Mouse (Mus musculus) hindbrain, postnatal 0 days (tissue): ENCODE measurements around the gene Tanc1. TPM values are rescaled to one million over a fixed set of nuclear protein-coding genes. Genes with fewer than 3 reads are reported as not detected.

ENCODE experiments used
- ATAC-seq: fragments of 200-750 bp; cut with Nextera tagmentation; 2 replicates; pipeline ENCODE4 v1.8.0; 2017; ENCODE audit warnings: mild to moderate bottlenecking, moderate TSS enrichment, moderate library complexity
- DNase-seq: peaks from one replicate; pipeline ENCODE4 v3.0.0-alpha.2; 2015; ENCODE audit warnings: low spot score
- H3K27ac ChIP-seq: fragments of 300-500 bp; sonication (generic); 2 replicates; pipeline ENCODE4 v1.5.1; 2014; ENCODE audit warnings: mild to moderate bottlenecking
- H3K27me3 ChIP-seq: fragments of 300-500 bp; sonication (generic); 2 replicates; pipeline ENCODE4 v1.6.1; 2014; ENCODE audit warnings: low read length, mixed read lengths; ENCODE audit not compliant: insufficient read depth
- H3K36me3 ChIP-seq: fragments of 300-500 bp; sonication (generic); 2 replicates; pipeline ENCODE4 v1.6.1; 2014; ENCODE audit warnings: low read length, mixed read lengths; ENCODE audit not compliant: insufficient read depth
- H3K4me1 ChIP-seq: fragments of 300-500 bp; sonication (generic); 2 replicates; pipeline ENCODE4 v1.6.1; 2014; ENCODE audit warnings: antibody characterized with exemption, low read length, mixed read lengths; ENCODE audit not compliant: insufficient read depth
- H3K4me2 ChIP-seq: fragments of 300-500 bp; sonication (generic); 2 replicates; pipeline ENCODE4 v1.6.1; 2014; ENCODE audit warnings: low read depth, mild to moderate bottlenecking, low read length, moderate library complexity, mixed read lengths
- H3K4me3 ChIP-seq: fragments of 300-500 bp; sonication (generic); 2 replicates; pipeline ENCODE4 v1.5.1; 2014; ENCODE audit warnings: low read length
- H3K9ac ChIP-seq: fragments of 300-500 bp; sonication (generic); replicated peaks from 2 replicates; pipeline ENCODE4 v1.6.1; 2014; ENCODE audit warnings: mild to moderate bottlenecking, low read length, moderate library complexity, mixed read lengths
- H3K9me3 ChIP-seq: fragments of 300-500 bp; sonication (generic); 2 replicates; pipeline ENCODE4 v1.6.1; 2016; ENCODE audit warnings: low read length, mixed read lengths
- CTCF ChIP-seq: IDR thresholded peaks from 2 replicates; pipeline ENCODE4 v1.5.1; 2016; ENCODE audit warnings: antibody characterized with exemption, control low read depth, low read depth
- WGBS: fragments of 180-500 bp; shearing (Covaris S2); extraction: QIAGEN DNeasy Blood & Tissue Kit; methylation state at CpG from one replicate; pipeline ENCODE4 v1.1.7; 2014; 5-methylcytosine and 5-hydroxymethylcytosine counted together
- polyA plus RNA-seq: library from polyadenylated mRNA; unstranded; fragments of >200 nt; fragmentation: Nextera tagmentation; extraction: Ambion mirVana; gene quantifications from 2 replicates; pipeline ENCODE4 v1.2.1, GENCODE M21; 2015
- total RNA-seq: library from RNA; depleted of rRNA; stranded (reverse); fragments of >200 nt; gene quantifications from 2 replicates; pipeline ENCODE4 v1.2.3, GENCODE M21; 2014

The Tanc1 gene
- total and polyA plus RNA-seq, 2 experiments from 2014 or later, result 4.2 to 12.1 TPM

GRCm38 (mm10) chr2:59870526-59870925 is 258.7 kb downstream of the Tanc1 start:
- no peak for DNase-seq
- 90% methylated on average over 6 of the region's 6 CpGs for whole genome bisulfite sequencing
- Histone ChIP-seq H3K9me3 (no peaks in the 10 kb centered on the region), H3K9ac (no peak overlapping the region), H3K4me3 (no peak overlapping the region), H3K36me3 (no peaks in the 10 kb centered on the region), H3K4me2 (no peak overlapping the region), H3K27me3 (no peaks in the 10 kb centered on the region), H3K4me1 (no peaks in the 10 kb centered on the region), H3K27ac (no peak overlapping the region)
- no peak for ATAC-seq
- no peak for TF ChIP-seq CTCF

DNA sequence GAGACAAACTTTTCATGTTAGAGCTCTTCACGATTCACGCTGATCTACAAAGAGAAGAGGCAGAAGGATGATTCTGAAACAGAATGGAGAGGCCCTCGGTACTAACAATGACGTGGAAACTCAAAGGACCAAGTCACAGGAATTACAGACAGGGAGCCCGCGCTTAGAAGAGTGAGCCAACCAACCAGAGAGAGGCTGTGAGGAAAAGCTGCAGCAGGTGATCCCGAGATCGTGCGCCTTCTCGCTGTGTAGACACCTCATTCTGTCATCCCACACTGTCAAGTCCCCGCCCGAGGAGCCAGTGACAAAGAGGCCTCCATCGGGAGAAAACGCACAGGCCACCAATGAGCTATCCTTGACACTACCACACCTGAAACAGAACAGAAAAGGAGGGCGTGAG is 264.6 kb downstream of the Tanc1 start:
- 93% methylated on average over 15 of the region's 15 CpGs for WGBS
- Histone ChIP-seq H3K4me2 (no peak overlapping the region), H3K4me3 (no peak overlapping the region), H3K4me1 (no peaks in the 10 kb centered on the region), H3K36me3 (no peaks in the 10 kb centered on the region), H3K9me3 (no peaks in the 10 kb centered on the region), H3K27ac (no peak overlapping the region), H3K9ac (no peak overlapping the region), H3K27me3 (no peaks in the 10 kb centered on the region)
- no peak for DNase-seq
- no peak for TF ChIP-seq CTCF
- ATAC-seq, result no peak

- no peaks in the 10 kb centered on the region for H3K36me3 ChIP-seq
- no peaks in the 10 kb centered on the region for H3K27me3 ChIP-seq
- ATAC-seq (no peak), DNase-seq (no peak)
- no peak overlapping the region for H3K27ac ChIP-seq
- no peak overlapping the region for H3K9ac ChIP-seq
- H3K4me3 ChIP-seq, result no peak overlapping the region
- no peaks in the 10 kb centered on the region for H3K9me3 ChIP-seq
- TF ChIP-seq CTCF, result no peak
- H3K4me1 ChIP-seq, result no peaks in the 10 kb centered on the region
- WGBS, result 81% methylated on average over 4 of the region's 4 CpGs
- H3K4me2 ChIP-seq, result no peak overlapping the region
These were observed 265.5 kb downstream of the Tanc1 start for GRCm38 (mm10) chr2:59877335-59877734.

GRCm38 (mm10) chr2:59878221-59878620 is 266.4 kb downstream of the Tanc1 start:
- ATAC-seq, result no peak
- no peak for TF ChIP-seq CTCF
- Histone ChIP-seq H3K27ac (no peak overlapping the region), H3K9me3 (no peaks in the 10 kb centered on the region), H3K36me3 (no peaks in the 10 kb centered on the region), H3K9ac (no peak overlapping the region), H3K4me2 (no peak overlapping the region), H3K4me3 (no peak overlapping the region), H3K4me1 (no peaks in the 10 kb centered on the region), H3K27me3 (no peaks in the 10 kb centered on the region)
- WGBS, result 75% methylated on average over 19 of the region's 19 CpGs
- no peak for DNase-seq

DNA sequence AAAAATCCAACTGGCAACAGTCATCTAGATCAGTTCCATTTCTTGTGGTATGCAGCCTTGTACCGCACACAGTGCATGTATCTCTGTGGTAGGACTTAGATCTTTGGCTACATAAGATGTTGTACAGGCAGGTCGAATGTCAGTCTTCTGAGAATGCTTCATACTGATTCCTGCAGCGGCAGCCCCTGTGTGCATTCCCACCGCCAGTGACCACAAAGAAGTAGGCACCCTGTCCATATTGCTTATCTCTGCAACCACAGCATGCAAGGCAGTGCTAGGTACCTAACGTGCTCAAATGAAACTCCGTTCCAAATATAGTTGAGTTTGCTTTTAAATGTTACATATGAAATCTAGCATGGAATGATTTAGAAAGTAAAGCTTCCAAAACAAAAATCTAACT is 269.6 kb downstream of the Tanc1 start:
- H3K4me2 ChIP-seq, result peak overlapping the region; percentile 77
- peak overlapping the region; percentile 65; the same call in 1 of the 2 replicates for H3K4me3 ChIP-seq
- H3K4me1 ChIP-seq, result no peaks in the 10 kb centered on the region
- 77% methylated on average over 6 of the region's 6 CpGs for WGBS
- H3K9ac ChIP-seq, result peak overlapping the region; percentile 57; the same call in 1 of the 2 replicates
- no peaks in the 10 kb centered on the region for H3K36me3 ChIP-seq
- no peak overlapping the region for H3K27ac ChIP-seq
- ATAC-seq (no peak), DNase-seq (no peak)
- no peak for TF ChIP-seq CTCF
- no peaks in the 10 kb centered on the region for H3K9me3 ChIP-seq
- H3K27me3 ChIP-seq, result no peaks in the 10 kb centered on the region

DNA sequence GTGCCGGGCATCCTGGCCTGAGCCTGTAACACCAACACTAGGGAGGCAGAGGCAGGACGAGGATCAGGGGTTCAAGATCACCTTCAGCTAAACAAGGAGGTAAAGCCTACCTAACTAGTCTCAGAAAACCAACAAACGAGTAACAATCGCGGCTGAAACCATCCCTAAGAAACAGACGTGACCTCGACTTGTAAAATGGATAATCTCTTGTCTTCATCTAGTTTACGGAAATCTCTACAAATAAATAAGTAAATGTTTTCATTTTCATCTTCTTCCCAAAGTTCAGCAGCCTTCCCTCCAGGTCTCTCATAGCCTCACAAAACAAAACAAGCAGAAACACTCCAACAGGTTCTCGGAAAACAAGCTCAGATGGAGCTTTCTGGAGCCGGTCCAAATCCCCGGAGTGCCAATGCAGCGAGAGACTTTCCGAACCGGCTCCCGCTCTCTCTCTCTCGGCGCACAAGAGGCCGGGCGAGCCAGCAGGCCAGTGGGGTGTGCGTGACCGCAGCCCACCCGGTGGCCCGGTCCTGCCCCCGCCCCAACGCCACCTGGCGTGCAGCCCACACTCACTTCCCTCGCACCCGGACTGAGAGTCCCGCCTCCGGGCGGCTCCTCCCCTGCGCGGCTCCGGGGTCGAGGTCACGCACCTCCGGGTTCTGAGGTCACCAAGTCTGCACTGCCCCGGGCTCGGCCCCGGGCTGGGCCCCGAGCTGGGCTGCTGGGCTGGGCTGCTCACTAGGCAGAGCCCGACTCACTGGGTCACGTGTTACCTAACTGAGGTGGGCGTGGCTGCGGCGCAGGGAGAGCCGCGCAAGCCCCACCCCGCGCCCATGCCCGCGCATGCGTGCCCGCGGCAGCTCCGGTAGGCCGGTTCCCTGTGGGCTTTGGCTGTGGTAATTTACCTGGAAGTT is 270.2 kb downstream of the Tanc1 start, which contains the start of gene Wdsub1:
Gene Wdsub1, minus strand, starts transcription at position 761 of the 911 bp plus-strand sequence.
- H3K4me3 ChIP-seq, result peak within 1 kb of the TSS; percentile 65
- H3K36me3 ChIP-seq, result no peaks in the 10 kb centered on the region
- no peaks in the 10 kb centered on the region for H3K27me3 ChIP-seq
- peak within 1 kb of the TSS; percentile 57 for H3K9ac ChIP-seq
- no peaks in the 10 kb centered on the region for H3K4me1 ChIP-seq
- peak within 1 kb of the TSS; percentile 77 for H3K4me2 ChIP-seq
- WGBS, result 5% methylated on average over 57 of the region's 57 CpGs
- ATAC-seq, result peak; percentile 99
- peak; percentile 96 for DNase-seq
- H3K27ac ChIP-seq, result peak within 1 kb of the TSS; percentile 75
- 0 out of 2 replicates have a peak, but pooled peaks have one; percentile 15 for TF ChIP-seq CTCF
- no peaks in the 10 kb centered on the region for H3K9me3 ChIP-seq
